Mouse (Mus musculus) kidney, postnatal 36 days (tissue): ENCODE data around the gene Hist2h3c2.
A peak's percentile ranks its signal among the peaks of the same experiment; 100 is the strongest.

Source experiments
- DNase-seq, 2 experiments: peaks; one replicate each; pipeline ENCODE4 v3.0.0; 2021 to 2022; ENCODE audit warnings: mixed read lengths in 2 of 2

Hist2h3c2 gene

GRCm38 (mm10) chr3:96196437-96197128 lies 42.3 kb downstream of the Hist2h3c2 start:
- no peak for DNase-seq

DNA sequence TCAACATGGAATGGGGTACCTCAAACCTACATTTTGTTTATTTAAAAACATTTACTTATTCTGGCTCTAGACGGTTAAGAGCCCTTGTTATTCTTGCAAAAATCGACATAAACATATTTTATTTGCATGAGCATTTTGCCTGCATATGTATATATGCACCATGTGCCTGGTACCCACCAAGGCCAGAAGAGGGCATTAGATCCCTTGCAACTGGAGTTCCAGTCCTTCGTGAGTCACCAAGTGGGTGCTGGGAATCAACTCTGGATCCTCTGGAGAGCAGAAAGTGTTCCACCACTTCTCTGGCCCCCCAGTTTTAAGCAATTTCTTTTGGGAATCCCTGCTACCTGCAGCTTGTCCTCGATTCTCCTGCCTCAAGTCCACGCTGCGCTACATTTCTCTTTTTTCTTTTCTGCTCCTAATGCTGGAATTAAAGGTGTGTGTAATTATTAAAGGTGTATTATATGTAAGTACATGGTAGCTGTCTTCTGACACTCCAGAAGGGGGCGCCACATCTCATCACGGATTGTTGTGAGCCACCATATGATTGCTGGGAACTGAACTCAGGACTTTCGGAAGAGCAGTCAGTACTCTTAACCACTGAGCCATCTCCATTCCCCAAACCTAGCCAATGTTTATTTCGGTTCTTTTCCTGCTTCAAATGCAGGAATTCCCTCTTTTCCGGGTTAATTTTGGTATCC lies 43.2 kb downstream of the Hist2h3c2 start:
- DNase-seq: peak in 1 of 2 experiments; percentile 29

- DNase-seq: no peak
These were observed 44.0 kb downstream of the Hist2h3c2 start for GRCm38 (mm10) chr3:96194966-96195365.

- no peak for DNase-seq
These were observed 46.0 kb downstream of the Hist2h3c2 start for GRCm38 (mm10) chr3:96192977-96193376.
